Mouse (Mus musculus) liver, embryonic 14.5 days (tissue): ENCODE measurements around the gene Pcyt1a.

Experiments
- CTCF ChIP-seq: IDR thresholded peaks from 2 replicates; pipeline ENCODE4 v1.5.1; 2016; ENCODE audit warnings: antibody characterized with exemption, low read depth, control low read depth
- EP300 ChIP-seq: IDR thresholded peaks from 2 replicates; pipeline ENCODE4 v1.6.1; 2016; ENCODE audit warnings: antibody characterized with exemption, low read depth

GRCm38 (mm10) chr16:32517785-32518481, 87.2 kb downstream of the Pcyt1a start:
- TF ChIP-seq CTCF (no peak), EP300 (no peak)
